Mouse (Mus musculus) sigmoid colon, adult 10 weeks (tissue): Measurements from ENCODE around the gene Rab15. TPM values are rescaled to one million over a fixed set of nuclear protein-coding genes. Genes with fewer than 3 reads are reported as not detected.

Source experiments
- polyA plus RNA-seq: library from polyadenylated mRNA; stranded (reverse); fragments of 350-450 nt; fragmentation: Illumina TruSeq; extraction: RNeasy Lipid Tissue Mini Kit (QIAGEN cat#74804); gene quantifications from one replicate; pipeline ENCODE4 v1.2.3, GENCODE M21; 2014; ENCODE audit warnings: low read depth, low replicate concordance

Gene Rab15
- 38.2 TPM for polyA plus RNA-seq

DNA sequence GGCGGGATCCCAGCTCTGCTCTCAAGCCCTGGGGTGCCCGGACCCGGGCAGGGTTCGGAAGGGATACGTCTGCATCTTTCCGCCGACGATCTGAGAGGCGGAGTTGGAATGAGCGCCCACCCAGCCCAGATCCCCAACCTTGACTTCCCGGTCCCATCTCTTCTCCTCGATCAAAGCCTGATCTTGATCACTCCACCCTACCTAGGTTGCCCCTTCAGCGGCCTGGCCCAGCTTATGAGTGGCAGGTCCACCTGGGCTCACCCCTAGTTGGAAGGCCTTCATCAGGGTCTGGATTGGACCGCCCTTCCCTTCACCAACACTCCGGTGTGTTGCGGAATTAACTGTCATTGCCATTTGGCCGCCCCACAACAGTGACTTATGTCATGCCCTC is at the start of gene Rab15:
Gene Rab15, minus strand, starts transcription at position 258 of the 391 bp plus-strand sequence.

DNA sequence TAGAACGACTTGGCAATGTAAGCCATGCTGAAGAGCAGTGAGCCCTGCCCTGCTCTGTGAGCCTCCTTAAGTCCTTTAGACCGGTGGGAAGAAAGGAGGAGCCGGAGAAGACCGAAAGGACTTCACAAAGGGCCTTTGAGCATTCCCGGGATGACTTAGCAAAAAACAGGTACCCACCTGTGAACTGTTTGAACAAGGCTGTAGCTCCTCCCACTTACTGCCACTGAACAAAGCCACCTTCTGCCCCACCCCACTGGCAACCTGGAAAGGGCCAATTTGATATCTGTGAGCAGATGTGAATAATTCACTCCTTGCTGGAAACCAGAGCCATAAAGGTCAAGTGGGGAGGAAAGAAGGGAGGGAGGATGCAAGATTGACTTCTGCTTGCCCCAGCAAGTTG is 27.4 kb downstream of the Rab15 start, which contains the start of gene Gpx2:
Gene Gpx2, minus strand, starts transcription at position 205 of the 400 bp plus-strand sequence.

DNA sequence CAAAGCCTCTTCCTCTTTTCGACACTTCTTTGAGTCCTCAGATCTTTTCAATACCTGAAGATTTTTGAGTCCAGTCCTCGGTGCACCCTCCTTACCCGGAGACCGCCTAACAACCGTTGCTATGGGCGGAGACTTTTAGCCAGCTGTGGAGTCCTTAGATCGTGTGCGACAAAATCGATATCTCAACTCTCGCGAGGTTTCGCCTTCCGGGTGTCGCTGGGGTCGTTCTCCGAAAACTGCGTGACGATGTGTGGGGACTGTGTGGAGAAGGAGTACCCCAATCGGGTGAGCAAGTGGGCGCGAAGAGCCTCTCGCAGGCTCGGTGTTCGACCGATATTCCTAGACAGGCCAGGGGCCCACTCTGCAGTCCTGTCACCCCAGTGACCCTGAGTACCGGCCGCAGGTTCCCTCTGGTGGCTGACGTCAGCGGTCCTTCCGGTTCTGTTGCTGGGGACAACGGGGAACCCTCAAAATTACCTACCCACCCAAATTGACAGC is 57.3 kb downstream of the Rab15 start, which contains the start of the genes Churc1 and Fntb:
Gene Churc1, plus strand, starts transcription at position 185 of the 498 bp plus-strand sequence.
Gene Fntb, plus strand, starts transcription at position 236 of the 498 bp plus-strand sequence.

Other genes with a start within 250 kb of the Rab15 start
- 0.09 TPM for gene Sptb, start 112.4 kb downstream of the Rab15 start, polyA plus RNA-seq
- gene Churc1, start 57.4 kb downstream of the Rab15 start, polyA plus RNA-seq: 70.9 TPM
- 1.8 TPM for gene Fntb, start 57.3 kb downstream of the Rab15 start, polyA plus RNA-seq
- gene Gpx2, start 27.4 kb downstream of the Rab15 start, polyA plus RNA-seq: 11.0 TPM
- gene Max, start 139.3 kb upstream of the Rab15 start, polyA plus RNA-seq: 326 TPM